Mouse (Mus musculus) cerebellum, adult 2 months (tissue): ENCODE measurements around the gene Spin1.

Source experiments
- CTCF ChIP-seq: fragments of 200-500 bp; IDR thresholded peaks from 2 replicates; pipeline ENCODE4 v1.5.1; 2011; ENCODE audit warnings: low read depth, mild to moderate bottlenecking, control low read depth, low read length, moderate library complexity, borderline replicate concordance; ENCODE audit not compliant: insufficient read depth
- POLR2A ChIP-seq: fragments of 200-500 bp; IDR thresholded peaks from 2 replicates; pipeline ENCODE4 v1.6.1; 2011; ENCODE audit warnings: low read length, control low read depth, borderline replicate concordance; ENCODE audit not compliant: insufficient read depth

GRCm38 (mm10) chr13:51197699-51198098, 97.0 kb downstream of the Spin1 start:
- TF ChIP-seq CTCF (no peak), POLR2A (no peak)
